Mouse (Mus musculus) lung, embryonic 16.5 days (tissue): ENCODE data around the gene Bst2. TPM values are rescaled to one million over a fixed set of nuclear protein-coding genes. Genes with fewer than 3 reads are reported as not detected.
A peak's percentile ranks its signal among the peaks of the same experiment; 100 is the strongest.

ENCODE experiments used
- ATAC-seq: fragments of 200-750 bp; cut with Nextera tagmentation; 2 replicates; pipeline ENCODE4 v1.8.0; 2017; ENCODE audit warnings: low read depth, mild to moderate bottlenecking, moderate library complexity
- H3K27ac ChIP-seq: fragments of 300-500 bp; sonication (generic); 2 replicates; pipeline ENCODE4 v1.5.1; 2014; ENCODE audit warnings: mild to moderate bottlenecking, control low read depth, low read length
- H3K27me3 ChIP-seq: fragments of 300-500 bp; sonication (generic); 2 replicates; pipeline ENCODE4 v1.6.1; 2014; ENCODE audit warnings: low read depth, low read length, mixed read lengths; ENCODE audit not compliant: control insufficient read depth, insufficient read depth
- H3K36me3 ChIP-seq: fragments of 300-500 bp; sonication (generic); 2 replicates; pipeline ENCODE4 v1.6.1; 2014; ENCODE audit warnings: low read length; ENCODE audit not compliant: control insufficient read depth, insufficient read depth
- H3K4me1 ChIP-seq: fragments of 300-500 bp; sonication (generic); replicated peaks from 2 replicates; pipeline ENCODE4 v1.6.1; 2014; ENCODE audit warnings: low read length, mixed read lengths; ENCODE audit not compliant: control insufficient read depth, insufficient read depth
- H3K4me2 ChIP-seq: fragments of 300-500 bp; sonication (generic); 2 replicates; pipeline ENCODE4 v1.6.1; 2014; ENCODE audit warnings: low read depth, low read length, control low read depth
- H3K4me3 ChIP-seq: fragments of 300-500 bp; sonication (generic); 2 replicates; pipeline ENCODE4 v1.5.1; 2014; ENCODE audit warnings: mild to moderate bottlenecking, low read length, control low read depth
- H3K9ac ChIP-seq: fragments of 300-500 bp; sonication (generic); 2 replicates; pipeline ENCODE4 v1.6.1; 2014; ENCODE audit warnings: low read length, control low read depth
- H3K9me3 ChIP-seq: fragments of 300-500 bp; sonication (generic); 2 replicates; pipeline ENCODE4 v1.6.1; 2016; ENCODE audit warnings: low read length; ENCODE audit not compliant: control insufficient read depth
- WGBS: fragments of 180-500 bp; shearing (Covaris S2); extraction: QIAGEN DNeasy Blood & Tissue Kit; methylation state at CpG from one replicate; pipeline ENCODE4 v1.1.7; 2014; 5-methylcytosine and 5-hydroxymethylcytosine counted together
- polyA plus RNA-seq: library from polyadenylated mRNA; unstranded; fragments of >200 nt; fragmentation: Nextera tagmentation; extraction: Ambion mirVana; gene quantifications from 2 replicates; pipeline ENCODE4 v1.2.1, GENCODE M21; 2015

Gene Bst2
- polyA plus RNA-seq, 1 experiment from 2014 or later, result 50.4 TPM

DNA sequence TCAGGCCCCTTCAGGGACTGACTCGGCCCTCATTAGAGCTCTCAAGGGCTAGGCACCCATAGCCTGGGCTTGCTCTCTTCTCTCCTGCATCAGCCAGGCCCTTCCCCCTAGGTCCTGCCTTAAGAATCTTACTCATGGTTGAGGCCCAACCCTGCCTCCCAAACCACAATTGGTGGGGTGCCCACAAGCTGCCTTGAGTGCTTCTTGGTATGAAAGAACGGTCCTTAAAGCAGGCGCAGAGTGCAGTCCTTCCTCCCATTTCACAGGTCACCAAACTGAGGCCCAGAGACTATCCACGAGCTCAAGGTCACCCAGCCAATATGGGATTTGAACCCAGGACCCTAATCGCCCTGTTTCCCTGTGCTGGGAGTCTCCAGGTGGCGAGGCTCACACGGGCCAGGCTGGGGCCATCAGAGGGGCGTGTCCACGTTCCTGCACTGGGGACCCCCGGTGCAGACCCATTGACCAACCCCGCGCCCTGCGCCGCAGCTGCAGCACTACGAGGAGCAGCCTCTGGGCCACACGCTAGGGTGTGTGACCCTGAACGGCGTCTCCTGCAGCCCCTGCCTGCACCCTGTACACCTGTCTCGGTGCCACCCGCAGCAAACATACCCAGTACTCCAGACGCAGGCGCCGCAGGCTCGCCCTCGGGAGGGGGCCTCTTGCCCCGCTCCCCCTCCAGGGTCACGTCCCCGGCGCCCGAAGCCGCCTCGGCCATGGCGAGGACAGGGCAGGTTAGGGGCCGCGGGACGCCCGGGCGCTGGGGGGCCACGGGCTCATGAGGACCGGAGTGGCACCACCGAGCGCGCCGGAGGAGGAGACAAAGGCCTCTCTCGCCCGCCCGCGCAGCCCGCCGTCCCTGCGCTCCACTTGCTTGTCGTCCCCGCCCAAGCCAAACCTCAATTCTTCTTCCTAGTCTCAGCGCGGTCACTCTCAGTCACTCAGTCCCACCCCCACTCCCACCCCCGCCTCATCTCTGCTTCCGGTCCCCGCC is 51.8 kb downstream of the Bst2 start, which contains the start of gene Ano8:
TSS of gene Ano8 (minus strand) at position 822 of the 994 bp plus-strand sequence.
- Histone ChIP-seq H3K4me2 (peak within 1 kb of the TSS; percentile 82), H3K27me3 (no peaks in the 10 kb centered on the region), H3K4me3 (peak within 1 kb of the TSS; percentile 80), H3K4me1 (peaks cover 16% of the 10 kb centered on the region), H3K36me3 (peaks cover 3% of the 10 kb centered on the region; the same call in 1 of the 2 replicates), H3K27ac (peak within 1 kb of the TSS; percentile 88), H3K9ac (peak within 1 kb of the TSS; percentile 89), H3K9me3 (no peaks in the 10 kb centered on the region)
- WGBS, result 4% methylated on average over 54 of the region's 58 CpGs
- peak; percentile 71 for ATAC-seq

- no peak for ATAC-seq
- peak overlapping the region; percentile 82 for H3K4me2 ChIP-seq
- H3K4me3 ChIP-seq, result peak overlapping the region; percentile 80; the same call in 1 of the 2 replicates
- peaks cover 3% of the 10 kb centered on the region; the same call in 1 of the 2 replicates for H3K36me3 ChIP-seq
- H3K27ac ChIP-seq, result no peak overlapping the region
- peaks cover 16% of the 10 kb centered on the region for H3K4me1 ChIP-seq
- no peaks in the 10 kb centered on the region for H3K27me3 ChIP-seq
- H3K9ac ChIP-seq, result peak overlapping the region; percentile 89; the same call in 1 of the 2 replicates
- no peaks in the 10 kb centered on the region for H3K9me3 ChIP-seq
- 90% methylated on average over 19 of the region's 19 CpGs for WGBS
Measured at GRCm38 (mm10) chr8:71484736-71485135, 52.5 kb downstream of the Bst2 start.

Other genes with a start within 250 kb of the Bst2 start
- 95.6 and 101 TPM in 2 replicates for gene Use1, start 170.6 kb downstream of the Bst2 start, polyA plus RNA-seq
- 5.9 and 6.3 TPM in 2 replicates for gene Ocel1, start 166.2 kb downstream of the Bst2 start, polyA plus RNA-seq
- 36.2 and 39.9 TPM in 2 replicates for gene Nr2f6, start 155.5 kb downstream of the Bst2 start, polyA plus RNA-seq
- 37.3 and 40.7 TPM in 2 replicates for gene Ushbp1, start 141.7 kb downstream of the Bst2 start, polyA plus RNA-seq
- 96.9 and 108 TPM in 2 replicates for gene Babam1, start 140.6 kb downstream of the Bst2 start, polyA plus RNA-seq
- 44.9 and 49.4 TPM in 2 replicates for gene Ankle1, start 131.4 kb downstream of the Bst2 start, polyA plus RNA-seq
- 36.7 and 37.8 TPM in 2 replicates for gene Abhd8, start 73.8 kb downstream of the Bst2 start, polyA plus RNA-seq
- gene Mrpl34, start 72.5 kb downstream of the Bst2 start, polyA plus RNA-seq, result 136 and 151 TPM in 2 replicates
- gene Dda1, start 68.3 kb downstream of the Bst2 start, polyA plus RNA-seq, result 91.9 and 96.3 TPM in 2 replicates
- 0.79 and 1.0 TPM in 2 replicates for gene Ano8, start 51.5 kb downstream of the Bst2 start, polyA plus RNA-seq
- 16.1 and 17.4 TPM in 2 replicates for gene Gtpbp3, start 49.4 kb downstream of the Bst2 start, polyA plus RNA-seq
- gene Plvap, start 25.7 kb downstream of the Bst2 start, polyA plus RNA-seq, result 130 and 145 TPM in 2 replicates
- gene Ccdc194, start 11.7 kb downstream of the Bst2 start, polyA plus RNA-seq, result 0.23 and 0.58 TPM in 2 replicates
- 96.3 and 99.5 TPM in 2 replicates for gene Mvb12a, start 5.5 kb upstream of the Bst2 start, polyA plus RNA-seq
- gene Tmem221, start 21.4 kb upstream of the Bst2 start, polyA plus RNA-seq, result 4.4 and 4.5 TPM in 2 replicates
- gene Nxnl1, start 29.1 kb upstream of the Bst2 start, polyA plus RNA-seq, result 0.10 TPM in 1 of 2 replicates, not detected in the other
- 38.4 and 39.5 TPM in 2 replicates for gene Slc27a1, start 31.4 kb upstream of the Bst2 start, polyA plus RNA-seq
- gene Pgls, start 54.7 kb upstream of the Bst2 start, polyA plus RNA-seq, result 202 and 218 TPM in 2 replicates
- gene Fam129c, start 60.2 kb upstream of the Bst2 start, polyA plus RNA-seq, result 2.7 and 3.7 TPM in 2 replicates
- 70.3 and 72.9 TPM in 2 replicates for gene Colgalt1, start 73.5 kb upstream of the Bst2 start, polyA plus RNA-seq
- gene Unc13a, start 134.3 kb upstream of the Bst2 start, polyA plus RNA-seq, result 0.67 and 0.68 TPM in 2 replicates
- 8.9 and 9.1 TPM in 2 replicates for gene Jak3, start 138.8 kb upstream of the Bst2 start, polyA plus RNA-seq
- gene Insl3, start 151.8 kb upstream of the Bst2 start, polyA plus RNA-seq, result 1.4 and 1.5 TPM in 2 replicates
- 4.4 and 4.6 TPM in 2 replicates for gene B3gnt3, start 164.3 kb upstream of the Bst2 start, polyA plus RNA-seq
- 6.5 and 8.0 TPM in 2 replicates for gene Fcho1, start 188.3 kb upstream of the Bst2 start, polyA plus RNA-seq